Mouse (Mus musculus) spleen, adult 2 months (tissue): ENCODE data around the gene P4hb.
"Not testable (repeated sequence)": the region's sequence is repeated elsewhere in the genome, so short reads cannot be mapped to it uniquely, and the experiment has no call there.

Experiments
- CTCF ChIP-seq: fragments of 200-500 bp; IDR thresholded peaks from 2 replicates; pipeline ENCODE4 v1.5.1; 2011; ENCODE audit warnings: mild to moderate bottlenecking, inconsistent platforms; ENCODE audit not compliant: insufficient read depth, insufficient read length, insufficient replicate concordance; ENCODE audit errors: extremely low read depth
- POLR2A ChIP-seq: fragments of 200-500 bp; IDR thresholded peaks from 2 replicates; pipeline ENCODE4 v1.6.1; 2011; ENCODE audit warnings: low read depth, low read length, inconsistent platforms

DNA sequence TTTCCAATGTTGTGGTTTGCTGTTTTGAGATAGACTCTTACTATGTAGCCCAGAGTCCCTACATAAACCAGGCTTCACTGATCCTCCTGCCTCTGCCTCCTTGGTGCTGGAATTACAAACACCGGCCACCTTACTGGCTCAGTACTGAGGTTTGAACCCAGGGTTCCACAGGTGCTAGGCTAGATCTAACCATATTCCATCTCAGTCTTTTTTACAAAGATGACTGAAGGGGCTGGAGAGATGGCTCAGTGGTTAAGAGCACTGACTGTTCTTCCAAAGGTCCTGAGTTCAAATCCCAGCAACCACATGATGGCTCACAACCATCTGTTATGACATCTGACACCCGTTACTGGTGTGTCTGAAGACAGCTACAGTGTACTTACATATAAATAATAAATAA, 58.8 kb downstream of the P4hb start:
- TF ChIP-seq CTCF, POLR2A: not testable (repeated sequence)
